Mouse (Mus musculus) neural tube, embryonic 15.5 days (tissue): Measurements from ENCODE around the gene Ngdn. TPM values are rescaled to one million over a fixed set of nuclear protein-coding genes. Genes with fewer than 3 reads are reported as not detected.

Experiments
- ATAC-seq: fragments of 200-750 bp; cut with Nextera tagmentation; 2 replicates; pipeline ENCODE4 v1.8.0; 2017; ENCODE audit warnings: mild to moderate bottlenecking, moderate TSS enrichment, moderate library complexity; ENCODE audit not compliant: low FRiP score
- H3K27ac ChIP-seq: fragments of 300-500 bp; sonication (generic); replicated peaks from 2 replicates; pipeline ENCODE4 v1.5.1; 2015; ENCODE audit warnings: mild to moderate bottlenecking, inconsistent platforms
- H3K27me3 ChIP-seq: fragments of 300-500 bp; sonication (generic); replicated peaks from 2 replicates; pipeline ENCODE4 v1.6.1; 2015; ENCODE audit warnings: inconsistent platforms
- H3K36me3 ChIP-seq: fragments of 300-500 bp; sonication (generic); 2 replicates; pipeline ENCODE4 v1.6.1; 2015; ENCODE audit warnings: inconsistent platforms
- H3K4me1 ChIP-seq: fragments of 300-500 bp; sonication (generic); 2 replicates; pipeline ENCODE4 v1.6.1; 2015; ENCODE audit warnings: inconsistent platforms
- H3K4me2 ChIP-seq: fragments of 300-500 bp; sonication (generic); 2 replicates; pipeline ENCODE4 v1.6.1; 2015; ENCODE audit warnings: inconsistent platforms, mild to moderate bottlenecking, moderate library complexity
- H3K4me3 ChIP-seq: fragments of 300-500 bp; sonication (generic); replicated peaks from 2 replicates; pipeline ENCODE4 v1.5.1; 2015; ENCODE audit warnings: mild to moderate bottlenecking, inconsistent platforms
- H3K9ac ChIP-seq: fragments of 300-500 bp; sonication (generic); replicated peaks from 2 replicates; pipeline ENCODE4 v1.6.1; 2015; ENCODE audit warnings: mild to moderate bottlenecking, inconsistent platforms
- H3K9me3 ChIP-seq: fragments of 300-500 bp; sonication (generic); replicated peaks from 2 replicates; pipeline ENCODE4 v1.6.1; 2016; ENCODE audit warnings: inconsistent platforms
- WGBS: fragments of 180-500 bp; shearing (Covaris S2); methylation state at CpG from one replicate; pipeline ENCODE4 v1.1.7; 2015; ENCODE audit warnings: mixed read lengths; 5-methylcytosine and 5-hydroxymethylcytosine counted together
- microRNA counts: library from miRNA; unstranded; fragments of <30 nt; microRNA quantifications from one replicate; lab custom pipeline; 2016
- microRNA-seq: library from miRNA; unstranded; fragments of <30 nt; microRNA quantifications from one replicate; pipeline ENCODE4, GENCODE M21; 2017
- polyA plus RNA-seq: library from polyadenylated mRNA; unstranded; fragments of >200 nt; fragmentation: Nextera tagmentation; extraction: Ambion mirVana; gene quantifications from 2 replicates; pipeline ENCODE4 v1.2.1, GENCODE M21; 2015

Gene Ngdn
- polyA plus RNA-seq, 1 experiment from 2014 or later, result 47.6 TPM

GRCm38 (mm10) chr14:55063581-55064381 lies 48.5 kb downstream of the Ngdn start:
- H3K36me3 ChIP-seq, result peaks cover 59% of the 10 kb centered on the region
- no peaks in the 10 kb centered on the region for H3K27me3 ChIP-seq
- H3K4me3 ChIP-seq, result no peak overlapping the region
- no peak for ATAC-seq
- no peak overlapping the region for H3K27ac ChIP-seq
- no peaks in the 10 kb centered on the region for H3K9me3 ChIP-seq
- no peak overlapping the region for H3K9ac ChIP-seq
- H3K4me1 ChIP-seq, result peaks cover 50% of the 10 kb centered on the region
- WGBS, result 80% methylated on average over 22 of the region's 22 CpGs
- no peak overlapping the region for H3K4me2 ChIP-seq

GRCm38 (mm10) chr14:55064481-55065370 lies 49.5 kb downstream of the Ngdn start:
- no peaks in the 10 kb centered on the region for H3K9me3 ChIP-seq
- H3K36me3 ChIP-seq, result peaks cover 69% of the 10 kb centered on the region
- no peak overlapping the region for H3K27ac ChIP-seq
- no peak overlapping the region for H3K9ac ChIP-seq
- peaks cover 41% of the 10 kb centered on the region for H3K4me1 ChIP-seq
- WGBS, result 78% methylated on average over 35 of the region's 35 CpGs
- no peak for ATAC-seq
- H3K4me3 ChIP-seq, result no peak overlapping the region
- H3K27me3 ChIP-seq, result no peaks in the 10 kb centered on the region
- H3K4me2 ChIP-seq, result no peak overlapping the region

- Histone ChIP-seq H3K27me3 (no peaks in the 10 kb centered on the region), H3K9me3 (no peaks in the 10 kb centered on the region), H3K4me2 (no peak overlapping the region), H3K4me1 (peaks cover 37% of the 10 kb centered on the region), H3K36me3 (peaks cover 75% of the 10 kb centered on the region), H3K4me3 (no peak overlapping the region), H3K27ac (no peak overlapping the region), H3K9ac (no peak overlapping the region)
- whole genome bisulfite sequencing, result 81% methylated on average over 13 of the region's 13 CpGs
- no peak for ATAC-seq
Observed at GRCm38 (mm10) chr14:55065391-55065790, 50.1 kb downstream of the Ngdn start.

GRCm38 (mm10) chr14:55066042-55066441 lies 50.8 kb downstream of the Ngdn start:
- Histone ChIP-seq H3K27me3 (no peaks in the 10 kb centered on the region), H3K4me1 (peaks cover 30% of the 10 kb centered on the region), H3K4me3 (no peak overlapping the region), H3K36me3 (peaks cover 76% of the 10 kb centered on the region), H3K4me2 (no peak overlapping the region), H3K9me3 (no peaks in the 10 kb centered on the region), H3K27ac (no peak overlapping the region), H3K9ac (no peak overlapping the region)
- ATAC-seq, result no peak
- 87% methylated on average over 8 of the region's 8 CpGs for WGBS

- Histone ChIP-seq H3K27ac (peak overlapping the region; percentile 28; the same call in 1 of the 2 replicates), H3K4me2 (peak overlapping the region; percentile 17; the same call in 1 of the 2 replicates), H3K27me3 (no peaks in the 10 kb centered on the region), H3K4me3 (no peak overlapping the region), H3K4me1 (peaks cover 34% of the 10 kb centered on the region), H3K9me3 (no peaks in the 10 kb centered on the region), H3K9ac (peak overlapping the region; percentile 26), H3K36me3 (peaks cover 73% of the 10 kb centered on the region)
- no peak for ATAC-seq
- 23% methylated on average over 19 of the region's 19 CpGs for WGBS
Observed at GRCm38 (mm10) chr14:55071756-55072155, 56.5 kb downstream of the Ngdn start.

MicroRNA genes within 50 kb of the gene (microRNA counts, 519-probe panel; counts per million panel counts)
- 213 counts per million, percentile 0 among the panel's probes with 10 or more counts for microRNA mmu-miR-208b (lab: Ali Mortazavi, UCI)

Small RNA genes lying within 50 kb of the gene (microRNA-seq; reads per million reads assigned to microRNA genes)
- 17.8 reads per million, percentile 31 among the genes with 10 or more reads in this experiment for gene Mir208b

Other genes with a start within 250 kb of the Ngdn start
- gene Slc7a8, start 233.5 kb upstream of the Ngdn start, polyA plus RNA-seq, result 6.1 and 8.1 TPM in 2 replicates
- gene Rnf212b, start 201.3 kb upstream of the Ngdn start, polyA plus RNA-seq, result 0.19 TPM in 1 of 2 replicates, not detected in the other
- 10.6 and 14.5 TPM in 2 replicates for gene Homez, start 144.5 kb upstream of the Ngdn start, polyA plus RNA-seq
- gene Ppp1r3e, start 137.9 kb upstream of the Ngdn start, polyA plus RNA-seq, result 4.0 and 4.1 TPM in 2 replicates
- gene Bcl2l2, start 132.1 kb upstream of the Ngdn start, polyA plus RNA-seq, result 3.4 and 4.0 TPM in 2 replicates
- gene Gm20521, start 132.0 kb upstream of the Ngdn start, polyA plus RNA-seq, result not detected in 2 replicates
- gene Pabpn1, start 123.0 kb upstream of the Ngdn start, polyA plus RNA-seq, result 148 and 158 TPM in 2 replicates
- 228 and 297 TPM in 2 replicates for gene Slc22a17, start 102.3 kb upstream of the Ngdn start, polyA plus RNA-seq
- 11.9 and 16.4 TPM in 2 replicates for gene Efs, start 89.3 kb upstream of the Ngdn start, polyA plus RNA-seq
- gene Il25, start 82.8 kb upstream of the Ngdn start, polyA plus RNA-seq, result 0.51 and 0.63 TPM in 2 replicates
- gene Cmtm5, start 79.2 kb upstream of the Ngdn start, polyA plus RNA-seq, result 15.8 and 18.1 TPM in 2 replicates
- 1.8 and 2.5 TPM in 2 replicates for gene Myh6, start 48.5 kb upstream of the Ngdn start, polyA plus RNA-seq
- gene Gm17428, start 38.5 kb upstream of the Ngdn start, polyA plus RNA-seq, result not detected in 2 replicates
- 7.4 and 9.6 TPM in 2 replicates for gene Myh7, start 20.8 kb upstream of the Ngdn start, polyA plus RNA-seq
- gene Zfhx2, start 76.9 kb downstream of the Ngdn start, polyA plus RNA-seq, result 20.3 and 24.5 TPM in 2 replicates
- 27.9 and 31.6 TPM in 2 replicates for gene Thtpa, start 79.3 kb downstream of the Ngdn start, polyA plus RNA-seq
- 6.2 and 12.4 TPM in 2 replicates for gene Ap1g2, start 91.1 kb downstream of the Ngdn start, polyA plus RNA-seq
- 30.6 and 37.0 TPM in 2 replicates for gene Jph4, start 101.5 kb downstream of the Ngdn start, polyA plus RNA-seq
- 0.84 and 1.2 TPM in 2 replicates for gene Dhrs2, start 206.6 kb downstream of the Ngdn start, polyA plus RNA-seq